Mouse (Mus musculus): ENCODE data around the gene Il27ra.
"Not testable (repeated sequence)": the region's sequence is repeated elsewhere in the genome, so short reads cannot be mapped to it uniquely, and the experiment has no call there.

Gene Il27ra

DNA sequence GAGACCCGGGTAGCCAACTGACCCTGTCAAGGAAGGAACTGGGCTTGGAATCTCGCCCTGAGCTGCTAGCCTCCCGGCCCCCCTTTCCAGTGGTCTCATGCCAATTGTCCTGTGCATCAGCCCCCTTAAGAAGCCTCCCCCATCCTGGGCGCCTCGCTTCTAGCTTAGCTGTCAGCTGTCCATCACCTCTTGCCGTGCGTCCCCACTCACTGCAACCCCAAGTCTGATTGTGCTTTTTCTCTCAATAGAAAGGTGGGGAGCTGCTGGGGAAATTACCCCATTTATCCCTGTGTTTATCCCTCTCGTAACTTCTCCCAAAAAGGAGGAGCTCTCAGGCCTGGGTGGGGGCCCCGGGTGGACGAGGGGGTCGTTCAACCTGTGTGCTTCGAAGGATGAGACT lies 46.4 kb downstream of the Il27ra start:
- no peak for DNase-seq (ENCODE audit: low spot score)

DNA sequence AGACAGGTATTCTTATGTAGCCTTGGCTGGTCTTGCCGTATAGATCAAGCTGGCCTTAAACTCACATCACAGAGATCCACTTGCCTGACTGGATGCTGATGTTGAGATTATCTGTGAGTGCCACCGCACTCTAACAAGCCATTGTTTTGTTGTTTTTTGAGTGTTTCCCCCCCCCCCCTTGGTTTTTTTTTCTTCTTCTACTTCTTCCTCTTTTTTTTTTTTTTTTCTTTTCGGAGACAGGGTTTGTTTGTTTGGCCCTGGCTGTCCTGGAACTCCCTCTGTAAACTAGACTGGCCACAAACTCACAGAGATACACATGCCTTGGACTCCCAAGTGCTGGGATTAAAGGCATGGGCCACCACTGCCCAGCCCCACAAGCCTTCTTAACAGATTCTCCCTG lies 48.4 kb downstream of the Il27ra start:
- no peak for DNase-seq (ENCODE audit: low spot score)

DNA sequence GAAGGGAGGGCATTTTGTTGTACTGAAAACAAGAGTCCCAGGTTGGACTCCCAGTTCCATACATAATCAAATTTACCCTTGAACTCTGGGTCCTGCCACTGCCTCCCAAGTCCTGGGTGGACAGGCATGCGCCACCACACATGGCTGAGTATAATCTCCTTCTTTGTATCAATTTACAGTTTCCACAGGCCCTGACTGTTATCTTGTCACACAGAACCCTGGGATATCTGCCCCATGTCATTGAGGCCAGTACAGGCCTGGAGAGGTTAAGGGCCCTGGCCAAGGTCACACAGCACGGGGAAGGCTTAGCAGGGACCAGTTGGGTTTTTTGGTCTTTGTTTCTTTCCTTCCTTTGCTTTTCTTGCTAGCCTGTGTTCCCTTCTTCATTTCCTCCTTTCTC lies 49.9 kb downstream of the Il27ra start:
- DNase-seq (ENCODE audit: low spot score): no peak

DNA sequence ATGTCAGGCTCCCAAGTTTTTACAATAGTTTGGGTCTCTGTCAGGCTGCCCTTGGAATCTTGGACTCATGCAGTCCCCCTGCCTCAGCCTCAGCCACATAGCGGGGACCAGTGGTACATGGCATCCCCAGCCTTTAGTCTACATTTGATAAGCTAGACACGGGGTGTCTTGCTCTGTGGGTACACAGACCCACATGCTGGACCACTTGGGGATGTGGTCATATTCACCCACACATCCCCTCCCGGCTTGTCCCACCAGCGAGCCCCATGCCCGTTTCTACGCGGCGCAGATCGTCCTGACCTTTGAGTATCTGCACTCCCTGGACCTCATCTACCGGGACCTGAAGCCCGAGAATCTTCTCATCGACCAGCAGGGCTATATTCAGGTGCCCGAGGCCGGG lies 52.2 kb downstream of the Il27ra start:
- no peak for DNase-seq (ENCODE audit: low spot score)

DNA sequence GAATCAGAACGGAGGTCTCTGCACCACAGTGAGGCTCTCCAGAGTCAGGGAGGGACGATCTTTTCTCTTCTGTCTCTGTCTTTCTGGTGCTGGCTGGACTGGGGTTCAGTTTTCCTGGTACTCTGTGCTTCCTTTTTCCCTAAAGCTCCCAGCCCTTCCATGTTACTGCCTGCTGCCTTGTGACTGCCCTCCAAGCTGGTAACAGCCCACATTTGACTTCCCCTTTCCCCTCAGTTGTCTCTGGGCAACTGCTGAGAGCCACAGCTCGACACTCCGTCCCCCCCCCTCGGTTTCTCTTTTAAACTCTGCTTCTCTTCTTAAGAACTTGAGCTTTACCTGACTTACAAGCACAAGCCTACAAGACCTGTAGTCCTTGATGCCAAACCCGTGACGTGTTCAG lies 53.1 kb downstream of the Il27ra start:
- no peak for DNase-seq (ENCODE audit: low spot score)

DNA sequence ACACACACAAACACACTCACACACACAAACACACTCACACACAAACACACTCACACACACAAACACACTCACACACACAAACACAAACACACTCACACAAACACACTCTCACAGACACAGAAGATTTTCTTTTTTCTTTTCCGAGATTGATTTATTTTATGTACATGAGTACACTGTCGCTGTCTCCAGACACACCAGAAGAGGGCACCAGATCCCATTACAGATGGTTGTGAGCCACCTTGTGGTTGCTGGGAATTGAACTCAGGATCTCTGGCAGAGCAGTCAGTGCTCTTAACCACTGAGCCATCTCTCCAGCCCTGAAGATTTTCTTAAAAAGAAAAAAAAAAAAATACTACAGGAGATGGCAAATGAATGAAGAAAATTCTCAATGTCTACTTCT lies 59.2 kb downstream of the Il27ra start:
- not testable (repeated sequence) for DNase-seq (ENCODE audit: low spot score)

DNA sequence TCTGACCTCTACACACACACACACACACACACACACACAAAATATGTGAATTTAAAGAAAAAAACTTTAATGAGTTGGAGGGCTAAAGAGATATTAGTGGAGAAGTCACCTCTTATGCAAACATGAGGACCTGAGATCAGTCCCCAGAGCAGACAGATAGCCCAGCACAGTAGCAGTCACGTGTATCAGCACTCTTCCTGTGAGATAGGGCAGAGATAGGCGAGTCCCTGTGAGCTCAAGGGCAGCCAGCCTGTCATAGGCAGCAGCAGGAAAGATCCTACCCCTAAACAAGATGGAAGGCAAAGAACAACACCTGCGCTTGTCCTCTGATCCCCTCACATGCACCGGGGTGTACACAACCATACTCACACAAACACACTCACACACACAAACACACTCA lies 59.9 kb downstream of the Il27ra start:
- DNase-seq (ENCODE audit: low spot score): no peak

DNA sequence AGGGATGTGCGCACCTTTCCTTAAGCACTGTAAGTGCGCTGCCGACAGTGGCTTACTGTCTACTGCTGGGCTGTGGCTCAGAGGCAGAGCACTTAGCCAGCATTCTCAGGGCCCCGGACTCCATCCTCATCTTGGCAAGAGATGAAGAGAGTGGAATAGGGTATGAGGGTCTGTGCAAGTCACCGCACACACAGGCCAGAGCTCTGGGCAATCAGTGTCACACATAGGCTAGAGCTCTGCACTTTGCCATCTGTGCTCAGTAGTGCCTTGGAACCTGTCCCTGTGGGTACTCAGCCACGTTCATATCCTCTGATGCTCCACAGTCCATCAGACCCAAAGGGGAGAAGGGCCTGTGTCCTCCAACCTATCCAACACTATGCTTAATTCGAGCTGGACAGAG lies 60.9 kb downstream of the Il27ra start:
- DNase-seq (ENCODE audit: low spot score): no peak

DNA sequence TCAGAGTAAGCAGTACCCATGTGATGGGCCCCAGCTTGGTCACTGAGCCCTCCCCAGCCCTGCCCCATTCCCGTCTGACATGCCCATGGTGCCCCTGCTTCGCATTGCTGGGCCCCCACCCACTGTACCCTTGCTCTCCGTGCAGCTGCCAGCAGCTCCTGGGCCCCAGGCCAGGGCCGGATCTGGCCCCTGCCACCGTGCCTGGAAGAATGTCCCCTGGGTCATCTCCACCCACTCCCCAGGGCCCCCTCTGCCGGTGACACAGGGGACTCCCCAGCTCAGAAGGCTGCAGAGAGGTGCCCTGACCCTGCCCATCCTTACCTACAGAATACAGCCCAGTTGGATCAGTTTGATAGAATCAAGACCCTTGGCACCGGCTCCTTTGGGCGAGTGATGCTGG lies 61.5 kb downstream of the Il27ra start:
- DNase-seq (ENCODE audit: low spot score): no peak

Measured in yolk sac, embryonic 10.5 days (tissue).